10 mouse cellular contexts compared by ENCODE assay signal in genomic region chr13:44735088-44735690, GRCm38 (mm10). TPM values are rescaled to one million over a fixed set of nuclear protein-coding genes. Genes with fewer than 3 reads are reported as not detected.
DNase-seq lines count a peak whose midpoint lies in the region; ATAC-seq lines count a peak whose summit lies in the region.
"Had no signal": no experiment of that assay in that cellular context is flagged by ENCODE, and none has a peak within 500 bp of the region (broad histone marks: within the 10 kb centered on the region; RNA-seq: fewer than 3 reads in every experiment).

No protein-coding gene starts in this region.

- H3K4me2 ChIP-seq in forebrain, embryonic 12.5 days, result no peak overlapping the region
- H3K4me2 ChIP-seq in kidney, embryonic 16.5 days (replicated peaks; ENCODE audit: low read depth, low read length), result peak overlapping the region; percentile 23
- peak overlapping the region; percentile 81 for H3K4me2 ChIP-seq in midbrain, embryonic 16.5 days (ENCODE audit: low read length)

- peaks cover 46% of the 10 kb centered on the region for H3K4me1 ChIP-seq in forebrain, embryonic 10.5 days
- H3K4me1 ChIP-seq in forebrain, embryonic 12.5 days, result peaks cover 27% of the 10 kb centered on the region
- H3K4me1 ChIP-seq in kidney, embryonic 16.5 days (ENCODE audit: insufficient read depth, low read length), result peaks cover 30% of the 10 kb centered on the region
- peaks cover 20% of the 10 kb centered on the region for H3K4me1 ChIP-seq in midbrain, embryonic 16.5 days (ENCODE audit: control insufficient read depth, insufficient read depth, low read length)

- H3K27ac ChIP-seq in forebrain, embryonic 10.5 days, result no peak overlapping the region
- no peak overlapping the region for H3K27ac ChIP-seq in forebrain, embryonic 12.5 days
- peak overlapping the region; percentile 24; the same call in 1 of the 2 replicates for H3K27ac ChIP-seq in kidney, embryonic 16.5 days (ENCODE audit: low read length)
- H3K27ac ChIP-seq in midbrain, embryonic 16.5 days (ENCODE audit: low read length), result no peak overlapping the region
- H3K27ac ChIP-seq: intestine, embryonic 15.5 days had no signal

- H3K4me3 ChIP-seq in forebrain, embryonic 10.5 days, result peak overlapping the region; percentile 83; the same call in 1 of the 2 replicates
- no peak overlapping the region for H3K4me3 ChIP-seq in forebrain, embryonic 12.5 days (replicated peaks)
- no peak overlapping the region for H3K4me3 ChIP-seq in kidney, embryonic 16.5 days (ENCODE audit: low read length)
- no peak overlapping the region for H3K4me3 ChIP-seq in midbrain, embryonic 16.5 days (ENCODE audit: low read depth, low read length)
- H3K4me3 ChIP-seq: intestine, embryonic 15.5 days had no signal

- no peak for DNase-seq in forebrain, embryonic 10.5 days (ENCODE audit: extremely low spot score, low spot score)
- no peak for DNase-seq in kidney, postnatal 14 days
- peak; percentile 91 for DNase-seq in R1 (ENCODE audit: low read depth, low spot score)
- no peak for DNase-seq in B cell, adult 2 months
- no peak for DNase-seq in layer of hippocampus, postnatal 10 days (ENCODE audit: low spot score in 2 of 2)
- DNase-seq: lung, embryonic 14.5 days had no signal

- peaks cover 13% of the 10 kb centered on the region for H3K36me3 ChIP-seq in forebrain, embryonic 10.5 days (replicated peaks)
- no peaks in the 10 kb centered on the region for H3K36me3 ChIP-seq in forebrain, embryonic 12.5 days (replicated peaks)
- no peaks in the 10 kb centered on the region for H3K36me3 ChIP-seq in kidney, embryonic 16.5 days (ENCODE audit: insufficient read depth, low read length)
- H3K36me3 ChIP-seq in midbrain, embryonic 16.5 days (ENCODE audit: control insufficient read depth, insufficient read depth, low read length), result no peaks in the 10 kb centered on the region
- H3K36me3 ChIP-seq: intestine, embryonic 15.5 days had no signal

- H3K9me3 ChIP-seq in forebrain, embryonic 10.5 days, result no peaks in the 10 kb centered on the region
- no peaks in the 10 kb centered on the region for H3K9me3 ChIP-seq in forebrain, embryonic 12.5 days
- H3K9me3 ChIP-seq in kidney, embryonic 16.5 days (ENCODE audit: low read length), result no peaks in the 10 kb centered on the region
- H3K9me3 ChIP-seq in midbrain, embryonic 16.5 days (replicated peaks; ENCODE audit: control insufficient read depth, low read length, poor library complexity, severe bottlenecking), result no peaks in the 10 kb centered on the region
- H3K9me3 ChIP-seq: intestine, embryonic 15.5 days had no signal

- ATAC-seq in forebrain, embryonic 12.5 days (ENCODE audit: low FRiP score), result no peak
- ATAC-seq in kidney, embryonic 16.5 days (ENCODE audit: low FRiP score, low TSS enrichment), result no peak
- ATAC-seq in midbrain, embryonic 16.5 days, result no peak
- ATAC-seq: intestine, embryonic 15.5 days had no signal

- H3K9ac ChIP-seq in forebrain, embryonic 12.5 days, result no peak overlapping the region
- 0 out of 2 replicates have a peak overlapping the region, but pooled peaks have one; percentile 22 for H3K9ac ChIP-seq in kidney, embryonic 16.5 days (replicated peaks; ENCODE audit: low read length)
- H3K9ac ChIP-seq in midbrain, embryonic 16.5 days (ENCODE audit: low read depth, low read length), result no peak overlapping the region
- H3K9ac ChIP-seq: intestine, embryonic 15.5 days; lung, embryonic 14.5 days had no signal

- WGBS in forebrain, embryonic 10.5 days, result 46% methylated on average over 1 of the region's 1 CpGs
- 48% methylated on average over 1 of the region's 1 CpGs for WGBS in forebrain, embryonic 12.5 days
- WGBS in kidney, embryonic 16.5 days, result 21% methylated on average over 1 of the region's 1 CpGs
- 48% methylated on average over 1 of the region's 1 CpGs for WGBS in midbrain, embryonic 16.5 days

- H3K27me3 ChIP-seq in forebrain, embryonic 10.5 days (ENCODE audit: poor library complexity, severe bottlenecking), result no peaks in the 10 kb centered on the region
- no peaks in the 10 kb centered on the region for H3K27me3 ChIP-seq in forebrain, embryonic 12.5 days
- no peaks in the 10 kb centered on the region for H3K27me3 ChIP-seq in kidney, embryonic 16.5 days (ENCODE audit: insufficient read depth, low read length)
- no peaks in the 10 kb centered on the region for H3K27me3 ChIP-seq in midbrain, embryonic 16.5 days (ENCODE audit: control insufficient read depth, insufficient read depth, low read depth, low read length)
- H3K27me3 ChIP-seq: intestine, embryonic 15.5 days had no signal

RNA-seq across cellular contexts. Expression of gene Jarid2, which starts 5.9 kb away (rescaled TPM):
- 65.0 and 71.0 TPM in 2 replicates for polyA plus RNA-seq in forebrain, embryonic 10.5 days (2016; fragmentation: Nextera tagmentation; extraction: Ambion mirVana)
- polyA plus RNA-seq in forebrain, embryonic 12.5 days (2016; fragmentation: Nextera tagmentation; extraction: Ambion mirVana), result 67.3 and 70.4 TPM in 2 replicates
- 39.7 and 46.2 TPM in 2 replicates for polyA plus RNA-seq in kidney, embryonic 16.5 days (2015; fragmentation: Nextera tagmentation; extraction: Ambion mirVana)
- polyA plus RNA-seq in midbrain, embryonic 16.5 days (2015; fragmentation: Nextera tagmentation; extraction: Ambion mirVana), result 36.6 and 44.6 TPM in 2 replicates
- total RNA-seq in layer of hippocampus, postnatal 10 days (2021), result 10 to 100 TPM; 37.8 to 42.0 TPM
